Mouse (Mus musculus) heart, embryonic 14.5 days (tissue): Measurements from ENCODE around the gene Rsbn1l. TPM values are rescaled to one million over a fixed set of nuclear protein-coding genes. Genes with fewer than 3 reads are reported as not detected.

ENCODE experiments used
- ATAC-seq: fragments of 200-750 bp; cut with Nextera tagmentation; 2 replicates; pipeline ENCODE4 v1.8.0; 2017; ENCODE audit warnings: low read depth, moderate TSS enrichment; ENCODE audit not compliant: insufficient number of reproducible peaks, insufficient read depth, low FRiP score
- H3K27ac ChIP-seq, 2 experiments: fragments of 200-500 bp in 1 of 2; fragments of 300-500 bp in 1 of 2; sonication (generic) in 1 of 2; replicated peaks in 1 of 2; 2 replicates each; pipeline ENCODE4 v1.5.1; 2012 to 2014; ENCODE audit warnings: low read depth in 2 of 2, low read length in 2 of 2, control low read depth in 1 of 2, mild to moderate bottlenecking in 1 of 2, mixed read lengths in 1 of 2; ENCODE audit not compliant: control insufficient read depth in 1 of 2, insufficient read depth in 1 of 2
- H3K27me3 ChIP-seq: fragments of 300-500 bp; sonication (generic); 2 replicates; pipeline ENCODE4 v1.6.1; 2014; ENCODE audit warnings: mild to moderate bottlenecking, low read length, control low read depth; ENCODE audit not compliant: control insufficient read depth, insufficient read depth
- H3K36me3 ChIP-seq: fragments of 300-500 bp; sonication (generic); 2 replicates; pipeline ENCODE4 v1.6.1; 2014; ENCODE audit warnings: mild to moderate bottlenecking, control low read depth, low read length, mixed read lengths; ENCODE audit not compliant: control insufficient read depth, insufficient read depth
- H3K4me1 ChIP-seq, 2 experiments: fragments of 200-500 bp in 1 of 2; fragments of 300-500 bp in 1 of 2; sonication (generic) in 1 of 2; 2 replicates each; pipeline ENCODE4 v1.6.1; 2012 to 2014; ENCODE audit warnings: low read length in 2 of 2, control low read depth in 1 of 2, mixed read lengths in 1 of 2; ENCODE audit not compliant: control insufficient read depth in 2 of 2, insufficient read depth in 2 of 2
- H3K4me2 ChIP-seq: fragments of 300-500 bp; sonication (generic); 2 replicates; pipeline ENCODE4 v1.6.1; 2014; ENCODE audit warnings: mild to moderate bottlenecking, low read length
- H3K4me3 ChIP-seq, 2 experiments: fragments of 200-500 bp in 1 of 2; fragments of 300-500 bp in 1 of 2; sonication (generic) in 1 of 2; 2 replicates each; pipeline ENCODE4 v1.5.1; 2012 to 2014; ENCODE audit warnings: low read length in 2 of 2, mild to moderate bottlenecking in 2 of 2, control low read depth in 1 of 2, low read depth in 1 of 2, moderate library complexity in 1 of 2; ENCODE audit not compliant: control insufficient read depth in 1 of 2, insufficient read depth in 1 of 2
- H3K9ac ChIP-seq: fragments of 300-500 bp; sonication (generic); 2 replicates; pipeline ENCODE4 v1.6.1; 2014; ENCODE audit warnings: mild to moderate bottlenecking, low read length
- H3K9me3 ChIP-seq: fragments of 300-500 bp; sonication (generic); 2 replicates; pipeline ENCODE4 v1.6.1; 2016; ENCODE audit warnings: low read length, control low read depth; ENCODE audit not compliant: control insufficient read depth
- WGBS: fragments of 180-500 bp; shearing (Covaris S2); extraction: QIAGEN DNeasy Blood & Tissue Kit; methylation state at CpG from one replicate; pipeline ENCODE4 v1.1.7; 2014; 5-methylcytosine and 5-hydroxymethylcytosine counted together
- polyA plus RNA-seq: library from polyadenylated mRNA; unstranded; fragments of >200 nt; fragmentation: Nextera tagmentation; extraction: Ambion mirVana; gene quantifications from 2 replicates; pipeline ENCODE4 v1.2.1, GENCODE M21; 2014

Gene Rsbn1l
- polyA plus RNA-seq, 1 experiment from 2014 or later: 7.9 TPM

GRCm38 (mm10) chr5:20880386-20880785 lies 75.8 kb downstream of the Rsbn1l start:
- Histone ChIP-seq H3K9ac (peak overlapping the region; percentile 90), H3K4me2 (peak overlapping the region; percentile 61), H3K4me3 (peak overlapping the region; percentile 45 to 79; a peak in 3 of 4 replicates), H3K27ac (peak overlapping the region; percentile 81 to 96), H3K4me1 (peaks cover 4 to 28% of the 10 kb centered on the region in 2 experiments), H3K27me3 (no peaks in the 10 kb centered on the region), H3K9me3 (no peaks in the 10 kb centered on the region), H3K36me3 (peaks cover 4% of the 10 kb centered on the region; the same call in 1 of the 2 replicates)
- no peak for ATAC-seq
- WGBS: 26% methylated on average over 2 of the region's 2 CpGs

DNA sequence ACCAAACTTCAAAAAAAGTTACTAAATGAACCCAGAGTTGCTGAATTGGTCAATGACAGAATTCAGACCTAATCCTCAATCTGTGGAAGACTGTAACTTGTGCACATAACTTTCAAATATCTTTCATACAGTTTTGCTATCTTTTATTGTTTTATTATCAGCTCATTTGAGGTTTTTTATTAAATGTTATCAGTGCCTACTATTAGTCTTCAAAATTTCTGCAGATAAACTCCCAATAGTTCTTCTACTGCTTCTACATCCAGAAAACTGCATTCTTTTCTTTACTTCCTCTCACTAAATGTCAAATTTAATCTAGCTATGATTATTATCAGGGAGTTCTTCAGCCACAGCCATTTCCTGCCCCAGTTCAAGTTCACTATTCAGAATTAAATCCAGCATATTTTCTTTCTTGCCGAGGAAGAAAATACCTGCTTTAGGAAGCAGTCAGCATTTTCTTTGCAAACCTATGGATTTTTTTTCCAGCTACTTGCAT lies 79.2 kb downstream of the Rsbn1l start:
- Histone ChIP-seq H3K4me1 (peaks cover 2 to 15% of the 10 kb centered on the region in 2 experiments; a peak in 3 of 4 replicates), H3K27ac (no peak overlapping the region), H3K9me3 (no peaks in the 10 kb centered on the region), H3K4me2 (no peak overlapping the region), H3K4me3 (no peak overlapping the region), H3K27me3 (no peaks in the 10 kb centered on the region), H3K36me3 (no peaks in the 10 kb centered on the region), H3K9ac (no peak overlapping the region)
- ATAC-seq: no peak
- WGBS: 79% methylated on average over 1 of the region's 1 CpGs

DNA sequence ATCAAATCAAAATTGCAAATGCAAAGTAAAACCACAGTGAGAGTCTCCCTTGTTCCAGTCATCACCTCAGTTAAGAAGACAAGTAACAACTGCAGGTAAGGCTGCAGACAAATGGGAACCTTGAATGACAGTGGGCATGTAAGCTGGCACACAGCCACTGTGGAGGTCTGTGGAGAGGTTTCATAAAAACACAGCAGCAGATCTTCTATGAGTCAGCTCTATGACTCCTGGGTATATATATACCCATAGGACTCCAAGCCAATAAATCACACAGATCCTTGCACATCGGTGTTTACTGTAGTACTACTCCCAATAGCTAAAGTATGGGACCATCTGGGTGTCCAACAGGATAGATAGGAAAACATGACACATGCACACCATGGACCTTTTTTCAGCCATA lies 83.1 kb downstream of the Rsbn1l start:
- Histone ChIP-seq H3K4me1 (peaks cover 0 to 8% of the 10 kb centered on the region in 2 experiments; a peak in 1 of 4 replicates), H3K27me3 (no peaks in the 10 kb centered on the region), H3K4me2 (no peak overlapping the region), H3K27ac (no peak overlapping the region), H3K9me3 (no peaks in the 10 kb centered on the region), H3K4me3 (no peak overlapping the region), H3K36me3 (no peaks in the 10 kb centered on the region), H3K9ac (no peak overlapping the region)
- 85% methylated on average over 1 of the region's 1 CpGs for WGBS
- ATAC-seq: no peak

DNA sequence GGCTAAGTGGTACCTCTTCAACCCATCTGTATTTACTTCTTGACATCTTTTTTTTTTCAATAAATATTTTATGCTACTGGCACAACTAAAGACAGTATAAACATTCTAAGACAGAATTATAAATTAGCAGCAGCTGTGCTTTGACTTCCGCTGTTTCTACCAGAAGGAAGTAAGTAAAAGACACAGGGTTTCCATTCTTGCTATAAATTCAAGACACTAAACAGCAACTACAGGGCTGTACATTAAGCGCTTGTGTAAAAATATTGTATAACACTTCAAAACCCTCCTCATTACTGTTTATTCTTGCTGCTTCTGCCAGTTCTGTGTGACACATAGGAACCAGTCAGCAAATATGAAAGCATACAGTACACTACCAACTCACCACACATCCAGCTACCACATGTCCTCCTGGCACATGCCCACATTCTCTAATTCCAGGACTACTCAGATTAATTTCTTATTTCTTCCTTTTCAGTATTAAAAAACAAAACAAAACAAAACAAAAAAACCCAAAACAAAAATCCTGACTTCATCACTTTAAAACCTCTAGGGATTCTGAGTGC lies 90.9 kb downstream of the Rsbn1l start:
- H3K4me3 ChIP-seq: no peak overlapping the region
- no peaks in the 10 kb centered on the region for H3K36me3 ChIP-seq
- H3K9ac ChIP-seq: no peak overlapping the region
- no peaks in the 10 kb centered on the region for H3K9me3 ChIP-seq
- H3K4me2 ChIP-seq: no peak overlapping the region
- 95% methylated on average over 2 of the region's 2 CpGs for WGBS
- ATAC-seq: no peak
- H3K27me3 ChIP-seq: no peaks in the 10 kb centered on the region
- H3K4me1 ChIP-seq: no peaks in the 10 kb centered on the region
- no peak overlapping the region for H3K27ac ChIP-seq

- Histone ChIP-seq H3K9me3 (no peaks in the 10 kb centered on the region), H3K27me3 (no peaks in the 10 kb centered on the region), H3K36me3 (no peaks in the 10 kb centered on the region), H3K27ac (no peak overlapping the region), H3K4me1 (no peaks in the 10 kb centered on the region), H3K4me3 (no peak overlapping the region), H3K9ac (no peak overlapping the region), H3K4me2 (no peak overlapping the region)
- ATAC-seq: no peak
- WGBS: 82% methylated on average over 4 of the region's 4 CpGs
Measured at GRCm38 (mm10) chr5:20864216-20864969, 91.8 kb downstream of the Rsbn1l start.

DNA sequence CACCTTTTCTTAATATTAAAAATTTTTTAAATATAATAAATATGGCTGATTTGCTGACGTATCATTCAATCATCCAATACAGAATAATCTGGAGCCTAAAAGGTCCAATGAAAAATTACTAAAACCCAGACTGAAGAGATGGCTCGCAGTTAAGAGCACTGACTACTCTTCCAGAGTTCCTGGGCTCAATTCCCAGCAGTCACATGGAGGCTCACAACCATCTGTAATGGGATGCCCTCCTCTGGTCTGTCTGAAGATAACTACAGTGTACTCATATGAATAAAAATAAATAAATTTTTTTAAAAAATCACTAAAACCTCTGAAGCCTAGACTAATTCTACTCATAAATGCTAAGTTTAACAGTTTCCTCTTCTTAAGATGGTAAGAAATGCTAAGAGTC lies 94.3 kb downstream of the Rsbn1l start:
- no peaks in the 10 kb centered on the region for H3K36me3 ChIP-seq
- H3K4me3 ChIP-seq: no peak overlapping the region
- no peaks in the 10 kb centered on the region for H3K4me1 ChIP-seq
- no peak overlapping the region for H3K4me2 ChIP-seq
- H3K27me3 ChIP-seq: no peaks in the 10 kb centered on the region
- no peaks in the 10 kb centered on the region for H3K9me3 ChIP-seq
- no peak overlapping the region for H3K9ac ChIP-seq
- no peak overlapping the region for H3K27ac ChIP-seq
- 83% methylated on average over 2 of the region's 2 CpGs for WGBS
- no peak for ATAC-seq

DNA sequence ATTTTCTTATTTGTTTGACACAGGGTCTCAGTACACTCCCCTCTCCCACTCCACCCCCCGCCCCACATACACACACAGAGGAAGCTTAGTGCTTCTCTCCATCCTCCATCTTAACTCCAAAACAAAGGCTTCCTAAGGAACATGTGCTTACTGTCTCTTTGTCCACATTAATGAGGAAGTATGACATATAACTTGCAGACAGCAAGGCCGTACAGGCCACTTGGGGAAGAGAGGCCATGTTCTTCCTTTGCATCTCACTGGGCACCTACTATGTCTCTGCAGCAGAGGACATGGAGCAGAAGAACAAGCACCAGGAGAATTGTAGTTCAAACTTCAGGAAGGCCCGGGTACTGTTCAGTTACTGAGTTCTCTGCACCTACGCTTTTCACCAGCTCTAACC lies 95.6 kb downstream of the Rsbn1l start:
- no peaks in the 10 kb centered on the region for H3K4me1 ChIP-seq
- H3K27ac ChIP-seq: no peak overlapping the region
- H3K4me3 ChIP-seq: no peak overlapping the region
- no peaks in the 10 kb centered on the region for H3K36me3 ChIP-seq
- no peak for ATAC-seq
- WGBS: 86% methylated on average over 4 of the region's 4 CpGs
- H3K9me3 ChIP-seq: no peaks in the 10 kb centered on the region
- no peak overlapping the region for H3K9ac ChIP-seq
- no peak overlapping the region for H3K4me2 ChIP-seq
- no peaks in the 10 kb centered on the region for H3K27me3 ChIP-seq
